Mouse (Mus musculus) CH12.LX (cell line): ENCODE measurements around the gene Uqcrc1. TPM values are rescaled to one million over a fixed set of nuclear protein-coding genes. Genes with fewer than 3 reads are reported as not detected.

Experiments
- DNase-seq: peaks from one replicate; pipeline ENCODE4 v3.0.0-alpha.2; 2013; ENCODE audit errors: extremely low read depth
- H3K27ac ChIP-seq: 2 replicates; pipeline ENCODE4 v1.5.1; 2012; ENCODE audit warnings: low read depth, mild to moderate bottlenecking, control low read depth, moderate library complexity; ENCODE audit not compliant: insufficient read depth
- H3K27me3 ChIP-seq: replicated peaks from 2 replicates; pipeline ENCODE3; 2012; ENCODE audit warnings: inconsistent platforms
- H3K36me3 ChIP-seq, 2 experiments: replicated peaks in 1 of 2; 2 replicates each; pipeline versions ENCODE3 to v1.6.1; 2012; ENCODE audit warnings: inconsistent platforms in 1 of 2, low read length in 1 of 2, mild to moderate bottlenecking in 1 of 2, mixed read lengths in 1 of 2, moderate library complexity in 1 of 2; ENCODE audit not compliant: control insufficient read depth in 1 of 2, insufficient read depth in 1 of 2
- H3K4me1 ChIP-seq, 2 experiments: 2 replicates each; pipeline ENCODE4 v1.6.1; 2012; ENCODE audit warnings: inconsistent platforms in 1 of 2, moderate library complexity in 1 of 2; ENCODE audit not compliant: insufficient read depth in 2 of 2, control insufficient read depth in 1 of 2
- H3K4me2 ChIP-seq: 2 replicates; pipeline ENCODE4 v1.6.1; 2012; ENCODE audit warnings: low read depth, mild to moderate bottlenecking, control low read depth; ENCODE audit not compliant: poor library complexity, insufficient read depth, severe bottlenecking
- H3K4me3 ChIP-seq, 3 experiments: fragments of 150-350 bp in 1 of 3; sonication (generic) in 1 of 3; replicated peaks in 1 of 3; 2 replicates each; pipeline versions ENCODE3 to v1.5.1; 2011 to 2012; ENCODE audit warnings: low read depth in 2 of 3, low read length in 2 of 3, mild to moderate bottlenecking in 2 of 3, moderate library complexity in 2 of 3, control low read depth in 1 of 3, improper control_type of control experiment in 1 of 3, inconsistent platforms in 1 of 3, mixed read lengths in 1 of 3; ENCODE audit not compliant: poor library complexity in 1 of 3
- H3K79me2 ChIP-seq: replicated peaks from 2 replicates; pipeline ENCODE4 v1.6.1; 2012; ENCODE audit warnings: mild to moderate bottlenecking, moderate library complexity; ENCODE audit not compliant: control insufficient read depth, poor library complexity, insufficient read depth, severe bottlenecking; ENCODE audit errors: extremely low read depth
- H3K9ac ChIP-seq: 2 replicates; pipeline ENCODE4 v1.6.1; 2012; ENCODE audit warnings: low read depth, mild to moderate bottlenecking, control low read depth, moderate library complexity; ENCODE audit not compliant: insufficient read depth
- H3K9me3 ChIP-seq: replicated peaks from 2 replicates; pipeline ENCODE3; 2012; ENCODE audit warnings: low read length, inconsistent platforms, mixed read lengths
- BHLHE40 ChIP-seq: IDR thresholded peaks from 2 replicates; pipeline ENCODE4 v1.6.1; 2011; ENCODE audit warnings: mild to moderate bottlenecking, low read depth, low read length, improper control_type of control experiment
- CHD1 ChIP-seq: IDR thresholded peaks from 2 replicates; pipeline ENCODE4 v1.6.1; 2012; ENCODE audit warnings: low read depth, low read length, improper control_type of control experiment, inconsistent platforms
- CHD2 ChIP-seq: IDR thresholded peaks from 2 replicates; pipeline ENCODE4 v1.6.1; 2011; ENCODE audit warnings: low read length, improper control_type of control experiment
- ELF1 ChIP-seq: IDR thresholded peaks from 2 replicates; pipeline ENCODE4 v1.6.1; 2014; ENCODE audit warnings: low read depth, mild to moderate bottlenecking, inconsistent platforms, low read length, improper control_type of control experiment
- GABPA ChIP-seq: IDR thresholded peaks from 2 replicates; pipeline ENCODE4 v1.6.1; 2012; ENCODE audit warnings: low read depth, low read length, improper control_type of control experiment, inconsistent platforms; ENCODE audit not compliant: insufficient replicate concordance
- IRF4 ChIP-seq: IDR thresholded peaks from 2 replicates; pipeline ENCODE4 v1.6.1; 2014; ENCODE audit warnings: low read depth, mild to moderate bottlenecking, inconsistent platforms, low read length, improper control_type of control experiment
- JUN ChIP-seq: IDR thresholded peaks from 2 replicates; pipeline ENCODE4 v1.6.1; 2011; ENCODE audit warnings: low read depth, mild to moderate bottlenecking, low read length, improper control_type of control experiment, moderate library complexity; ENCODE audit not compliant: insufficient read depth
- KAT2A ChIP-seq: IDR thresholded peaks from 2 replicates; pipeline ENCODE4 v1.6.1; 2012; ENCODE audit warnings: low read length, improper control_type of control experiment, inconsistent platforms; ENCODE audit not compliant: insufficient replicate concordance
- MAX ChIP-seq: IDR thresholded peaks from 2 replicates; pipeline ENCODE4 v1.6.1; 2011; ENCODE audit warnings: low read length, improper control_type of control experiment
- MAZ ChIP-seq: IDR thresholded peaks from 2 replicates; pipeline ENCODE4 v1.6.1; 2012; ENCODE audit warnings: low read depth, mild to moderate bottlenecking, inconsistent platforms, low read length, improper control_type of control experiment, moderate library complexity
- MEF2A ChIP-seq: IDR thresholded peaks from 2 replicates; pipeline ENCODE4 v1.6.1; 2014; ENCODE audit warnings: low read depth, mild to moderate bottlenecking, inconsistent platforms, low read length, improper control_type of control experiment, borderline replicate concordance
- NELFE ChIP-seq: IDR thresholded peaks from 2 replicates; pipeline ENCODE4 v1.6.1; 2011; ENCODE audit warnings: low read depth, low read length, improper control_type of control experiment
- NRF1 ChIP-seq: IDR thresholded peaks from 2 replicates; pipeline ENCODE4 v1.6.1; 2014; ENCODE audit warnings: low read depth, mild to moderate bottlenecking, inconsistent platforms, low read length, improper control_type of control experiment, moderate library complexity
- POLR2A ChIP-seq: IDR thresholded peaks from 2 replicates; pipeline ENCODE4 v1.6.1; 2011; ENCODE audit warnings: low read depth, mild to moderate bottlenecking, improper control_type of control experiment, low read length
- RAD21 ChIP-seq: IDR thresholded peaks from 2 replicates; pipeline ENCODE4 v1.6.1; 2011; ENCODE audit warnings: low read depth, mild to moderate bottlenecking, low read length, improper control_type of control experiment, moderate library complexity
- RCOR1 ChIP-seq: conservative IDR thresholded peaks from 2 replicates; pipeline ENCODE4 v1.6.1; 2012; ENCODE audit warnings: low read depth, mild to moderate bottlenecking, inconsistent platforms, low read length, improper control_type of control experiment
- SIN3A ChIP-seq: IDR thresholded peaks from 2 replicates; pipeline ENCODE4 v1.6.1; 2012; ENCODE audit warnings: low read length, improper control_type of control experiment, inconsistent platforms
- TBP ChIP-seq: conservative IDR thresholded peaks from 2 replicates; pipeline ENCODE4 v1.6.1; 2011; ENCODE audit warnings: low read depth, low read length, improper control_type of control experiment
- TCF12 ChIP-seq: IDR thresholded peaks from 2 replicates; pipeline ENCODE4 v1.6.1; 2014; ENCODE audit warnings: low read depth, mild to moderate bottlenecking, inconsistent platforms, low read length, improper control_type of control experiment
- UBTF ChIP-seq: IDR thresholded peaks from 2 replicates; pipeline ENCODE4 v1.6.1; 2012; ENCODE audit warnings: low read depth, mild to moderate bottlenecking, inconsistent platforms, low read length, improper control_type of control experiment, moderate library complexity
- dilution Hi-C: fragments of 300-500 bp; cut with MboI; formaldehyde crosslinking; loops from 2 replicates; pipeline ENCODE4 v1.14.3; 2020; ENCODE audit warnings: low sequenced_read_pairs; ENCODE audit not compliant: extremely low pct_unique_long_range_greater_than_20kb, extremely low pct_ligation_motif_present
- in situ Hi-C: fragments of 300-500 bp; cut with MboI; formaldehyde crosslinking; loops from 3 replicates; pipeline ENCODE4 v1.14.3; 2019; ENCODE audit warnings: low sequenced_read_pairs, low pct_ligation_motif_present, low pct_unique_long_range_greater_than_20kb, mixed read lengths
- polyA plus RNA-seq: library from polyadenylated mRNA; unstranded; fragments of >175 nt; gene quantifications from 2 replicates; pipeline ENCODE4 v1.2.1, GENCODE M21; 2012; ENCODE audit warnings: low read depth; ENCODE audit not compliant: insufficient read length
- total RNA-seq, 2 experiments: library from RNA; depleted of rRNA; stranded (reverse); fragments of 300-350 nt in 1 of 2; fragments of >200 nt in 1 of 2; gene quantifications; 2 replicates each; pipeline ENCODE4 v1.2.3; 2012 to 2014

The Uqcrc1 gene
- total and polyA plus RNA-seq, 3 experiments: 301 to 351 (median 326) TPM

DNA sequence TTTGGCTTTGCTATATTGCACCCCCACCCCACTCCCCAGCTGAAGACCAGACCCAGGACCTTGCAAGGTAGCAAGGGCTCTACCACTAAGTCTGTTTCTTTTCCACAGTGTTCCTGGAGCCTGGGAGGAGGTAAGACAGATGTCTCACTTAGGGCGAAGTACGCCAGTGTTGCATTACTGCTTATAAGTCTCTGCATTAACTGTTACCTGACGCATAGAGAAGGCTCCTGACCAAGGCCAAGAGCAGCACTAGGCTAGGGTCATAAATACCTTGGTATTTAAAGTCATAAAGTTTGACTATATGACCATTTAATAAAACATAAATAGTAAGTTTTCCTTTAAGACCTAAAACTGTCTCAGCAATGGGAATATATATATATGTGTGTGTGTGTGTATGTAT is 8.0 kb upstream of the Uqcrc1 start:
- TF ChIP-seq UBTF (no peak), NELFE (no peak), GABPA (no peak), MAZ (no peak), SIN3A (no peak), POLR2A (no peak), MAX (no peak), RAD21 (no peak), BHLHE40 (no peak), MEF2A (no peak), TCF12 (no peak), NRF1 (no peak), JUN (no peak), CHD1 (no peak), KAT2A (no peak), ELF1 (no peak), RCOR1 (no peak), TBP (no peak), IRF4 (no peak), CHD2 (no peak)
- Histone ChIP-seq H3K4me2 (no peak overlapping the region), H3K79me2 (no peaks in the 10 kb centered on the region), H3K9me3 (no peaks in the 10 kb centered on the region), H3K4me3 (no peak overlapping the region), H3K4me1 (no peaks in the 10 kb centered on the region), H3K27me3 (no peaks in the 10 kb centered on the region), H3K9ac (no peak overlapping the region), H3K27ac (no peak overlapping the region), H3K36me3 (no peaks in the 10 kb centered on the region)
- dilution Hi-C loops (no loop called here), in situ Hi-C loops (no loop called here)
- DNase-seq: no peak

DNA sequence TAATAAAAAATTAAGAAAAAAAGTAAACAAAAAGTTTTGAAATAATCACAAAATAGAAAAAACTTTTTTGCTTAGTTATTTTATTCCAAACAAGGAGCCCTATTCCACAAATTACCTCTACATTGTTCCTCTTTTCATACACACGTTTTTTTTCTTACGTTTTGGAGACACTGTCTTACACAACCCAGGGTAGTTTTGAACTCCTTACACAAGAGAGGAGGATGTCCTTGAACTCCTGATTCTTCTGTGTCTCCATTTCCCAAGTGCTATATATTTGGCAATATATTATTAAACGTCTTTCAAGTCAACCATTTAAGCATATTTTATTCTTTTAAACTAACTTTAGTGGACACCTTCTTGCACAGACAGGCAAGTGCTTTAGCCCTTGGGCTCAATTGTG is 442 bp upstream of the Uqcrc1 start:
- Histone ChIP-seq H3K4me1 (peaks cover 0 to 13% of the 10 kb centered on the region in 2 experiments; a peak in 2 of 4 replicates), H3K36me3 (peaks cover 18 to 28% of the 10 kb centered on the region in 2 experiments), H3K4me3 (peak overlapping the region in 1 of 3 experiments; percentile 96), H3K9ac (no peak overlapping the region), H3K27ac (no peak overlapping the region), H3K79me2 (peaks cover 11% of the 10 kb centered on the region), H3K9me3 (no peaks in the 10 kb centered on the region), H3K4me2 (0 out of 2 replicates have a peak overlapping the region, but pooled peaks have one; percentile 27), H3K27me3 (peaks cover 4% of the 10 kb centered on the region)
- in situ Hi-C loops: no loop called here
- dilution Hi-C loops: no loop called here
- no peak for DNase-seq
- no peak for TF ChIP-seq TBP
- TF ChIP-seq SIN3A: no peak
